Mouse (Mus musculus): ENCODE measurements at regions not wholly inside any gene's neighbourhood (a gene's known extent, or its start where the extent isn't known, plus 50 kb on each side); places are given as distances from the start of the nearest gene placed in this dataset.

DNA sequence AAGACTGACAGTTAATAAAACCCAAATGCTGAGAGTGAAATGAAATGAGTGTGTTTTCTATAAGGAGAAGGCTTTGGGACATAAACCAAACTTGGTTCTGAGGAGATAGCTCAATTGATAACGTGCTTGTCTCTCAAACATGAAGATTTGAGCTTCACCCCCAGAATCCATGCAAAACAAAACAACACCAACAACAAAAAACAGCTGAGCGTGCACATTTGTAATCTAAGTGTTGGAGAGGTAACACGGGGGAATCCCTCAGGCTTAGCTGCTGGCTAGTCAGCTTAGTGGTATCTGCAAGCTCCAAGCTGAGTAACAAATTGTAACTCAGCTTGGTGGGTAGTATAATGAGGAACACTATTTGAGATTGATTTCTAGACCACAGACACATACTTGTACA, 84.9 kb upstream of the Sash1 start:
- Histone ChIP-seq H3K27ac (ENCODE audit: insufficient read depth, low read depth) (no peak overlapping the region), H3K36me3 (replicated peaks in 1 of 2; ENCODE audit: control insufficient read depth in 1 of 2, insufficient read depth in 1 of 2, low read length in 1 of 2) (no peaks in the 10 kb centered on the region), H3K79me2 (replicated peaks; ENCODE audit: control insufficient read depth, extremely low read depth, insufficient read depth, poor library complexity, severe bottlenecking) (no peaks in the 10 kb centered on the region), H3K9me3 (replicated peaks; ENCODE audit: low read length) (no peaks in the 10 kb centered on the region), H3K4me3 (replicated peaks in 1 of 3; ENCODE audit: low read depth in 2 of 3, low read length in 2 of 3, poor library complexity in 1 of 3) (no peak overlapping the region), H3K27me3 (replicated peaks) (no peaks in the 10 kb centered on the region), H3K4me1 (ENCODE audit: control insufficient read depth in 1 of 2, insufficient read depth in 2 of 2) (peaks cover 5 to 14% of the 10 kb centered on the region in 2 experiments), H3K4me2 (ENCODE audit: insufficient read depth, low read depth, poor library complexity, severe bottlenecking) (no peak overlapping the region), H3K9ac (ENCODE audit: insufficient read depth, low read depth) (no peak overlapping the region)
- TF ChIP-seq GABPA (IDR thresholded peaks at IDR 0.05; ENCODE audit: insufficient replicate concordance, low read depth, low read length) = no peak
- TF ChIP-seq E2F4 (IDR thresholded peaks at IDR 0.05; ENCODE audit: insufficient replicate concordance, low read depth, low read length) = no peak
- TF ChIP-seq MAFK (IDR thresholded peaks at IDR 0.05; ENCODE audit: insufficient replicate concordance, low read length) = peak; percentile 73
- dilution Hi-C loops (cut with MboI; ENCODE audit: extremely low pct_ligation_motif_present, extremely low pct_unique_long_range_greater_than_20kb, low sequenced_read_pairs) = no loop called here
- DNase-seq (ENCODE audit: extremely low read depth) = no peak
- in situ Hi-C loops (cut with MboI; ENCODE audit: low pct_ligation_motif_present, low pct_unique_long_range_greater_than_20kb, low sequenced_read_pairs) = loop anchor here (25.0 kb wide), 1 partner anchor 1134 kb away; the partner anchor contains the start of gene Zc3h12d

DNA sequence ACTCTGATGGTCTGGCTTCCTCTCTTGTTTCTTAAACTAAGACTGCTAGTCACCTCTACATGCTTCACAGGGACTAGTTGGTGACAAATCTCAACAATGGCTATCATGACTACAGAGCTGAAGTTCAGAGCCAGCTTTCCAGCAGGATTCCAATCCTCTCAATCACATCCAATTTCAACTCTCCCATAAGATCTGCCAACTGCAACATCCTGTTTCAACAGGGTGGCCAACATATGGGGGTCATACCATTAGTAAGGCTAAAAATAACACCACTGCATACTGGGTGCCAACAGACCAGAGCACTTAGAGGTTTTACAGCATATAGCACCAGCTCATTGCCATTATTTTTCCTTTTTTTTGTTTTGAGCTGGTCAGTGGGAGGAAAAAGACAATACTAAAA, 83.7 kb upstream of the Sash1 start:
- in situ Hi-C loops (cut with MboI; ENCODE audit: low pct_ligation_motif_present, low pct_unique_long_range_greater_than_20kb, low sequenced_read_pairs) (loop anchor here (25.0 kb wide), 1 partner anchor 1132 kb away; the partner anchor contains the start of gene Zc3h12d), dilution Hi-C loops (cut with MboI; ENCODE audit: extremely low pct_ligation_motif_present, extremely low pct_unique_long_range_greater_than_20kb, low sequenced_read_pairs) (no loop called here)
- no peaks in the 10 kb centered on the region for H3K9me3 ChIP-seq (replicated peaks; ENCODE audit: low read length)

DNA sequence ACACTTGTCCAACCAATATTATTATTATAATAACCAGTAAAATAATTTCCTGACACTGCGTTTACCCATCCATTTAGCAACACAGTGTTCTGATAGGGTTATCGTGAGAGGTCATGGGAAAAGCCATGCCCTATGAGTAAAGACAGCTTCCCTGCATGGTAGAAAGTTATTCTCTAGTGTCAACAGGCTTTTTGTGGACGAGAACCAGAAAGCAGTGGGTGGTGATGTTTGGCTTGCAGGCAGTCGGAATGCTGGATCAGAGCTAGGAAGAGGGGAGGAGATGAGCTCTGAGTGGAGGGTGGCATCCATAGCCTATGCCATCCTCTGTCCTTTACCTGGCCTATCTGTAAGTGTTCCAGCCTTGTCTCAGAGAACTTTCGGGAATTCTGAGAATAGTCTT, 83.1 kb upstream of the Sash1 start:
- H3K9me3 ChIP-seq (replicated peaks; ENCODE audit: low read length) = no peaks in the 10 kb centered on the region
- no peak for DNase-seq (ENCODE audit: extremely low read depth)
- dilution Hi-C loops (cut with MboI; ENCODE audit: extremely low pct_ligation_motif_present, extremely low pct_unique_long_range_greater_than_20kb, low sequenced_read_pairs) (no loop called here), in situ Hi-C loops (cut with MboI; ENCODE audit: low pct_ligation_motif_present, low pct_unique_long_range_greater_than_20kb, low sequenced_read_pairs) (loop anchor here (25.0 kb wide), 1 partner anchor 1132 kb away; the partner anchor contains the start of gene Zc3h12d)
- no peak overlapping the region for H3K4me2 ChIP-seq (ENCODE audit: insufficient read depth, low read depth, poor library complexity, severe bottlenecking)
- H3K27ac ChIP-seq (ENCODE audit: insufficient read depth, low read depth) = no peak overlapping the region
- TF ChIP-seq MAFK (IDR thresholded peaks at IDR 0.05; ENCODE audit: insufficient replicate concordance, low read length) = no peak
- no peak for TF ChIP-seq NELFE (IDR thresholded peaks at IDR 0.05; ENCODE audit: low read depth, low read length)
- no peaks in the 10 kb centered on the region for H3K36me3 ChIP-seq (replicated peaks in 1 of 2; ENCODE audit: control insufficient read depth in 1 of 2, insufficient read depth in 1 of 2, low read length in 1 of 2)
- peaks cover 5 to 14% of the 10 kb centered on the region in 2 experiments for H3K4me1 ChIP-seq (ENCODE audit: control insufficient read depth in 1 of 2, insufficient read depth in 2 of 2)
- H3K4me3 ChIP-seq (replicated peaks in 1 of 3; ENCODE audit: low read depth in 2 of 3, low read length in 2 of 3, poor library complexity in 1 of 3) = no peak overlapping the region
- no peaks in the 10 kb centered on the region for H3K27me3 ChIP-seq (replicated peaks)
- H3K9ac ChIP-seq (ENCODE audit: insufficient read depth, low read depth) = no peak overlapping the region
- no peaks in the 10 kb centered on the region for H3K79me2 ChIP-seq (replicated peaks; ENCODE audit: control insufficient read depth, extremely low read depth, insufficient read depth, poor library complexity, severe bottlenecking)

More for the DNA sequence above, 83.7 kb upstream of the Sash1 start:
- no peak overlapping the region for H3K4me2 ChIP-seq (ENCODE audit: insufficient read depth, low read depth, poor library complexity, severe bottlenecking)
- DNase-seq (ENCODE audit: extremely low read depth) = no peak
- no peak overlapping the region for H3K9ac ChIP-seq (ENCODE audit: insufficient read depth, low read depth)
- TF ChIP-seq TCF12 (IDR thresholded peaks at IDR 0.05; ENCODE audit: low read depth, low read length) (no peak), JUN (IDR thresholded peaks at IDR 0.05; ENCODE audit: insufficient read depth, low read depth, low read length) (no peak), JUND (conservative IDR thresholded peaks at IDR 0.05; ENCODE audit: low read depth, low read length) (no peak)
- no peaks in the 10 kb centered on the region for H3K79me2 ChIP-seq (replicated peaks; ENCODE audit: control insufficient read depth, extremely low read depth, insufficient read depth, poor library complexity, severe bottlenecking)
- H3K27ac ChIP-seq (ENCODE audit: insufficient read depth, low read depth) = no peak overlapping the region
- H3K4me3 ChIP-seq (replicated peaks in 1 of 3; ENCODE audit: low read depth in 2 of 3, low read length in 2 of 3, poor library complexity in 1 of 3) = no peak overlapping the region
- H3K27me3 ChIP-seq (replicated peaks) = no peaks in the 10 kb centered on the region
- H3K36me3 ChIP-seq (replicated peaks in 1 of 2; ENCODE audit: control insufficient read depth in 1 of 2, insufficient read depth in 1 of 2, low read length in 1 of 2) = no peaks in the 10 kb centered on the region
- H3K4me1 ChIP-seq (ENCODE audit: control insufficient read depth in 1 of 2, insufficient read depth in 2 of 2) = peaks cover 5 to 14% of the 10 kb centered on the region in 2 experiments

All from CH12.LX (cell line).